Comparison of ENCODE assay signal across 23 mouse cellular contexts in the genomic region with DNA sequence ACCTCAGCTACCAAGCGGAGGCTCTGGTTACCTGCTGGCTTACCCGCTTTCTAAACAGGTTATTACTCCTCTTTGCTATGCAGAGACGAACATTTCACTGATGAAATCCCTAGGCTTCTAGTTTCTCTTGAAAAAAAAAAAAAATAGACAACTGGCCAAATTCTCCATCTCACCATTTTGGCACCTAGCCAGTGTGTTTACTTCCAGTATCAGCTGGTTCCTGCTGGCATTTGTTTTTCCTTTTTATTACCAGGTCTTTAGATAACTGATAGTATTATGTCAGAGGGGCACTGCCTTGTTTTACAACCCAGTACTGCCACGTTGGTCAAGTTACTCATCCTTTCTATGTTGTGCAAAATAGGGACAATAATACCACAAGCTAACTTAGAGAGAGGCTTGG. TPM values are rescaled to one million over a fixed set of nuclear protein-coding genes. Genes with fewer than 3 reads are reported as not detected.
DNase-seq lines count a peak whose midpoint lies in the region; ATAC-seq and TF ChIP-seq lines count a peak whose summit lies in the region.
"Had no signal": no experiment of that assay in that cellular context is flagged by ENCODE, and none has a peak within 500 bp of the region (broad histone marks: within the 10 kb centered on the region; RNA-seq: fewer than 3 reads in every experiment).

No protein-coding gene starts in this region.

- no peaks in the 10 kb centered on the region for H3K9me3 ChIP-seq in midbrain, embryonic 12.5 days
- H3K9me3 ChIP-seq in midbrain, embryonic 14.5 days (ENCODE audit: control insufficient read depth, low read length) = no peaks in the 10 kb centered on the region
- H3K9me3 ChIP-seq: forebrain, embryonic 15.5 days; heart, embryonic 10.5 days; heart, embryonic 15.5 days; kidney, embryonic 15.5 days; liver, embryonic 12.5 days; neural tube, embryonic 13.5 days had no signal

- TF ChIP-seq POLR2A in kidney, adult 2 months (IDR thresholded peaks at IDR 0.05; ENCODE audit: low read depth, low read length) = no peak

- no peaks in the 10 kb centered on the region for H3K36me3 ChIP-seq in kidney, adult 2 months (ENCODE audit: control insufficient read depth, insufficient read depth, low read length)
- no peaks in the 10 kb centered on the region for H3K36me3 ChIP-seq in midbrain, embryonic 12.5 days
- H3K36me3 ChIP-seq in midbrain, embryonic 14.5 days (ENCODE audit: control insufficient read depth, insufficient read depth, low read length) = 0 out of 2 replicates have a peak, but pooled peaks cover 3% of the 10 kb centered on the region
- H3K36me3 ChIP-seq: forebrain, embryonic 15.5 days; heart, embryonic 10.5 days; heart, embryonic 15.5 days; kidney, embryonic 15.5 days; liver, embryonic 12.5 days; neural tube, embryonic 13.5 days had no signal

- 69% methylated on average over 4 of the region's 4 CpGs for WGBS in kidney, adult 2 months
- 60% methylated on average over 4 of the region's 4 CpGs for WGBS in midbrain, embryonic 12.5 days
- WGBS in midbrain, embryonic 14.5 days = 67% methylated on average over 4 of the region's 4 CpGs

- peaks cover 16% of the 10 kb centered on the region for H3K4me1 ChIP-seq in kidney, adult 2 months (ENCODE audit: control insufficient read depth, insufficient read depth, low read length)
- H3K4me1 ChIP-seq in midbrain, embryonic 12.5 days = peaks cover 14% of the 10 kb centered on the region
- peaks cover 14% of the 10 kb centered on the region for H3K4me1 ChIP-seq in midbrain, embryonic 14.5 days (ENCODE audit: control insufficient read depth, insufficient read depth, low read length)

- H3K4me2 ChIP-seq in midbrain, embryonic 12.5 days (replicated peaks) = no peak overlapping the region
- H3K4me2 ChIP-seq in midbrain, embryonic 14.5 days (ENCODE audit: low read length) = no peak overlapping the region
- H3K4me2 ChIP-seq: forebrain, embryonic 15.5 days; heart, embryonic 15.5 days; kidney, embryonic 15.5 days; liver, embryonic 12.5 days; neural tube, embryonic 13.5 days had no signal

- no peak for TF ChIP-seq CTCF in kidney, adult 2 months (conservative IDR thresholded peaks at IDR 0.05; ENCODE audit: insufficient read depth, insufficient read length, low read depth, low read length)

- no peaks in the 10 kb centered on the region for H3K27me3 ChIP-seq in kidney, adult 2 months (replicated peaks; ENCODE audit: control insufficient read depth, insufficient read depth, low read length)
- H3K27me3 ChIP-seq in midbrain, embryonic 12.5 days = no peaks in the 10 kb centered on the region
- H3K27me3 ChIP-seq in midbrain, embryonic 14.5 days (ENCODE audit: control insufficient read depth, insufficient read depth, low read length) = no peaks in the 10 kb centered on the region
- H3K27me3 ChIP-seq: forebrain, embryonic 15.5 days; heart, embryonic 15.5 days; kidney, embryonic 15.5 days; liver, embryonic 12.5 days; neural tube, embryonic 13.5 days had no signal

- H3K4me3 ChIP-seq in kidney, adult 2 months (ENCODE audit: insufficient read depth, low read depth, low read length) = no peak overlapping the region
- H3K4me3 ChIP-seq in midbrain, embryonic 12.5 days = no peak overlapping the region
- no peak overlapping the region for H3K4me3 ChIP-seq in midbrain, embryonic 14.5 days (replicated peaks; ENCODE audit: low read depth, low read length)
- H3K4me3 ChIP-seq: forebrain, embryonic 15.5 days; heart, embryonic 10.5 days; heart, embryonic 15.5 days; kidney, embryonic 15.5 days; layer of hippocampus, adult 2 months; liver, embryonic 12.5 days; neural tube, embryonic 13.5 days had no signal

- ATAC-seq in midbrain, embryonic 12.5 days (ENCODE audit: low FRiP score, low read depth) = no peak
- ATAC-seq in midbrain, embryonic 14.5 days (ENCODE audit: low FRiP score, low TSS enrichment) = no peak
- ATAC-seq: activated CD4-positive, CD25-positive, alpha-beta regulatory T cell, adult 4 months; forebrain, embryonic 15.5 days; liver, embryonic 12.5 days; liver, postnatal 0 days had no signal

- peak; percentile 21 for DNase-seq in cerebellum, adult 9-11 months
- DNase-seq in cerebellum, postnatal 36 days = no peak
- DNase-seq in kidney, adult 2 months = peak; percentile 28
- no peak for DNase-seq in kidney, postnatal 36 days
- DNase-seq in midbrain, embryonic 14.5 days = no peak
- no peak for DNase-seq in layer of hippocampus, postnatal 36 days
- DNase-seq: adrenal gland, adult 2 months; adrenal gland, postnatal 36 days; cerebellum, adult 8-10 months; gastrocnemius, postnatal 25 days; heart, adult 11 months; kidney, adult 11 months; left cerebral cortex, postnatal 4 days; liver, postnatal 0 days had no signal

- no peak overlapping the region for H3K27ac ChIP-seq in kidney, adult 2 months (ENCODE audit: insufficient read depth, low read depth, low read length)
- 0 out of 2 replicates have a peak overlapping the region, but pooled peaks have one; percentile 30 for H3K27ac ChIP-seq in midbrain, embryonic 12.5 days (replicated peaks)
- H3K27ac ChIP-seq in midbrain, embryonic 14.5 days (replicated peaks; ENCODE audit: low read depth, low read length) = no peak overlapping the region
- H3K27ac ChIP-seq: forebrain, embryonic 15.5 days; heart, embryonic 10.5 days; heart, embryonic 15.5 days; kidney, embryonic 15.5 days; layer of hippocampus, adult 2 months; liver, embryonic 12.5 days; neural tube, embryonic 13.5 days had no signal

- H3K9ac ChIP-seq in midbrain, embryonic 12.5 days (replicated peaks) = no peak overlapping the region
- H3K9ac ChIP-seq in midbrain, embryonic 14.5 days (replicated peaks; ENCODE audit: low read length) = no peak overlapping the region
- H3K9ac ChIP-seq: forebrain, embryonic 15.5 days; heart, embryonic 15.5 days; kidney, embryonic 15.5 days; liver, embryonic 12.5 days; liver, postnatal 0 days; neural tube, embryonic 13.5 days had no signal

RNA-seq across cellular contexts. Expression of gene Stard3nl, which starts 5.3 kb away (rescaled TPM):
- 21.8 and 30.3 TPM in 2 replicates for polyA plus RNA-seq in kidney, adult 2 months (2012; rRNA removed)
- 127 and 136 TPM in 2 replicates for polyA plus RNA-seq in midbrain, embryonic 12.5 days (2016; fragmentation: Nextera tagmentation; extraction: Ambion mirVana)
- polyA plus RNA-seq in midbrain, embryonic 14.5 days (2014; fragmentation: Nextera tagmentation; extraction: Ambion mirVana) = 205 and 228 TPM in 2 replicates
- total RNA-seq in layer of hippocampus, postnatal 36 days (2021) = 10 to 100 TPM; 67.4 to 68.9 TPM

Comparison
In these comparisons a context has a peak if more than half of its experiments do, and no peak if none do; other contexts are left out.
1. DNase-seq: peak in cerebellum, adult 9-11 months (single experiment) and kidney, adult 2 months (single experiment); none in cerebellum, postnatal 36 days (0 of 2), kidney, postnatal 36 days (0 of 2), midbrain, embryonic 14.5 days (single experiment) and layer of hippocampus, postnatal 36 days (0 of 2).